Mouse (Mus musculus): ENCODE results near the gene Reln.

Reln gene

GRCm38 (mm10) chr5:21986311-21986710 lies 358.2 kb downstream of the Reln start:
- peak; percentile 22 to 70 for DNase-seq

- no peak for DNase-seq
Observed at GRCm38 (mm10) chr5:21983021-21983667, 361.4 kb downstream of the Reln start.

- DNase-seq = no peak
Observed at GRCm38 (mm10) chr5:21981216-21981615, 363.3 kb downstream of the Reln start.

GRCm38 (mm10) chr5:21980544-21980943 lies 364.0 kb downstream of the Reln start:
- DNase-seq = no peak

- no peak for DNase-seq
Observed at GRCm38 (mm10) chr5:21973266-21974010, 371.1 kb downstream of the Reln start.

GRCm38 (mm10) chr5:21961796-21962195 lies 382.7 kb downstream of the Reln start:
- DNase-seq = peak; percentile 31 to 52

GRCm38 (mm10) chr5:21960151-21960550 lies 384.4 kb downstream of the Reln start:
- DNase-seq = peak; percentile 25 to 37

GRCm38 (mm10) chr5:21957586-21957985 lies 386.9 kb downstream of the Reln start:
- DNase-seq = peak in 1 of 2 experiments; percentile 36

- DNase-seq = no peak
Observed at GRCm38 (mm10) chr5:21957061-21957460, 387.4 kb downstream of the Reln start.

- DNase-seq = no peak
Observed at GRCm38 (mm10) chr5:21949507-21949897, 395.0 kb downstream of the Reln start.

- no peak for DNase-seq
Observed at GRCm38 (mm10) chr5:21948736-21949506, 395.6 kb downstream of the Reln start.

GRCm38 (mm10) chr5:21947610-21948381 lies 396.7 kb downstream of the Reln start:
- DNase-seq = peak in 1 of 2 experiments; percentile 38

- DNase-seq = no peak
Observed at GRCm38 (mm10) chr5:21944579-21944978, 399.9 kb downstream of the Reln start.

GRCm38 (mm10) chr5:21939405-21939804 lies 405.1 kb downstream of the Reln start:
- no peak for DNase-seq

- peak in 1 of 2 experiments; percentile 29 for DNase-seq
Observed at GRCm38 (mm10) chr5:21938138-21938537, 406.4 kb downstream of the Reln start.

- DNase-seq = no peak
Observed at GRCm38 (mm10) chr5:21936627-21937026, 407.9 kb downstream of the Reln start.

GRCm38 (mm10) chr5:21936096-21936495 lies 408.4 kb downstream of the Reln start:
- no peak for DNase-seq

- DNase-seq = no peak
Observed at GRCm38 (mm10) chr5:21934811-21935396, 409.6 kb downstream of the Reln start.

GRCm38 (mm10) chr5:21934173-21934698 lies 410.3 kb downstream of the Reln start:
- no peak for DNase-seq

GRCm38 (mm10) chr5:21933340-21934075 lies 411.0 kb downstream of the Reln start:
- no peak for DNase-seq

GRCm38 (mm10) chr5:21931151-21931550 lies 413.4 kb downstream of the Reln start:
- no peak for DNase-seq
